Mouse (Mus musculus) adrenal gland, adult 8-10 months (tissue): Measurements from ENCODE around the gene A030014E15Rik. TPM values are rescaled to one million over a fixed set of nuclear protein-coding genes. Genes with fewer than 3 reads are reported as not detected.

Experiments
- total RNA-seq, 4 experiments: library from RNA; stranded (reverse); gene quantifications; 2 replicates each; pipeline ENCODE4 v1.2.4; 2022

A030014E15Rik gene
- total RNA-seq, 4 experiments from 2014 or later: not detected

Other genes starting within 250 kb of the A030014E15Rik start
- 100 to 1,000 TPM; 124 to 153 (median 137) TPM for gene Mff, start 200.0 kb upstream of the A030014E15Rik start, total RNA-seq
- gene Tm4sf20, start 156.5 kb upstream of the A030014E15Rik start, total RNA-seq: not detected
- gene Gm47791, start 153.7 kb upstream of the A030014E15Rik start, total RNA-seq: not detected
- gene Agfg1, start 85.4 kb upstream of the A030014E15Rik start, total RNA-seq: 10 to 100 TPM; 42.8 to 63.0 (median 58.2) TPM
- 1 to 10 TPM in 1 of 4 experiments, under 1 TPM in 2, not detected in 1; 0.44 to 1.0 (median 0.62) TPM for gene A030005L19Rik, start 11.6 kb upstream of the A030014E15Rik start, total RNA-seq
- not detected for gene Gm6217, start 6.5 kb downstream of the A030014E15Rik start, total RNA-seq
- gene A030003K21Rik, start 18.5 kb downstream of the A030014E15Rik start, total RNA-seq: not detected
- gene Gm7544, start 31.1 kb downstream of the A030014E15Rik start, total RNA-seq: not detected
- gene Gm47955, start 35.4 kb downstream of the A030014E15Rik start, total RNA-seq: not detected
- not detected for gene Gm47959, start 75.6 kb downstream of the A030014E15Rik start, total RNA-seq
- under 1 TPM in 2 of 4 experiments, not detected in 2; 0.15 to 0.18 TPM for gene Slc19a3, start 113.5 kb downstream of the A030014E15Rik start, total RNA-seq
- not detected for gene Krtap28-10, start 117.6 kb downstream of the A030014E15Rik start, total RNA-seq
- gene Gm47969, start 120.0 kb downstream of the A030014E15Rik start, total RNA-seq: not detected
- not detected for gene A030005K14Rik, start 134.5 kb downstream of the A030014E15Rik start, total RNA-seq
- not detected for gene Krtap28-13, start 136.0 kb downstream of the A030014E15Rik start, total RNA-seq
- not detected for gene Ccl20, start 191.8 kb downstream of the A030014E15Rik start, total RNA-seq
- gene Daw1, start 234.8 kb downstream of the A030014E15Rik start, total RNA-seq: not detected